Mouse (Mus musculus) erythroblast, embryonic 14.5 days (primary cell): ENCODE results near the gene R3hdm1.

Source experiments
- GATA1 ChIP-seq: IDR thresholded peaks from 2 replicates; pipeline ENCODE4 v1.6.1; 2012; ENCODE audit warnings: low read length, inconsistent platforms, mixed read lengths
- TAL1 ChIP-seq: IDR thresholded peaks from 3 replicates; pipeline ENCODE4 v1.6.1; 2012; ENCODE audit warnings: low read length, inconsistent platforms, mixed read lengths

DNA sequence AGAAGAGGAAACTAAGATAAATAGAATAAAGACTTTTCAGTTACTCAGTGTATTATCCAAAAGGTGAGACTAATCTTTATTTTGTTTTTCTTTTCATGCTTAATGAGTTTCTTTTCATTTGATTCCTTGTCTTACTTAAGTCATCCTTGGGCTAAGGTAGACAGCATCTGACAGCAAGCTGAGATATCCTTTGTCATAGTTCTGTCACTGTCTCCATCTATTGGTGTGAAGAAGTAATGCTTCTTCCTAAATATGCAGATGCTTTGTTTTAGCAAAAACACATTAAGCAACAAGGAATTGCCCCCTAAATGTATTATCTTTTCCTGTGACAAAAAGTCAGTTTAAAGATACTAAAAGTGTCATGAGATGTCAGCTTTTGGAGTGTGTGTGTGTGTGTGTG, 37.9 kb downstream of the R3hdm1 start:
- TF ChIP-seq GATA1 (no peak), TAL1 (no peak)
